Mouse (Mus musculus) brain, embryonic 14.5 days (tissue): ENCODE measurements at regions not wholly inside any gene's neighbourhood (a gene's known extent, or its start where the extent isn't known, plus 50 kb on each side); places are given as distances from the start of the nearest gene placed in this dataset.

Source experiments
- CTCF ChIP-seq: fragments of 200-500 bp; IDR thresholded peaks from 2 replicates; pipeline ENCODE4 v1.5.1; 2012; ENCODE audit warnings: inconsistent platforms, mild to moderate bottlenecking, moderate library complexity, borderline replicate concordance; ENCODE audit not compliant: insufficient read depth, insufficient read length; ENCODE audit errors: extremely low read depth
- POLR2A ChIP-seq: fragments of 200-500 bp; IDR thresholded peaks from 2 replicates; pipeline ENCODE4 v1.6.1; 2012; ENCODE audit warnings: mild to moderate bottlenecking, inconsistent platforms, borderline replicate concordance; ENCODE audit not compliant: poor library complexity, insufficient read depth, insufficient read length, severe bottlenecking; ENCODE audit errors: extremely low read depth

DNA sequence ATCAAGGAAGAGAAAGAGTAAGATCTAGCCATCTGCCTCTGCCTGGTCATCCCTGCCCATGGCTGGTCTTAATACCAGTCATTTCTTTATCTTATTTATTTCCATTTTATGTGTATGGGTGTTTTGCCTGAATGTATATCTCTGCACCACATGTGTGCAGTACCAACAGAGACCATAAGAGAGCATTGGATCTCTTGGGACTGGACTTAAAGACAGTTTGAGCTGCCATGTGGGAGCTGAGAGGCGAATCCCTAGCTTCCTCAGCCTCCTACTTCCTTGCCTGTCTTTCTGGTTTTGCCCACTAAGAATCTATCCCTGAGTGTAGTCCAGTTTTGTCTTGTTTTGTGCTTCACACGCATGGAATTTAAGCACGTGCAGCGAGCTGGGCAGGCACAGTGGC lies 169.5 kb downstream of the Rab11fip4 start:
- TF ChIP-seq CTCF: no peak
- TF ChIP-seq POLR2A: no peak
